Mouse (Mus musculus) hindbrain, embryonic 14.5 days (tissue): ENCODE results near the gene Alg11. TPM values are rescaled to one million over a fixed set of nuclear protein-coding genes. Genes with fewer than 3 reads are reported as not detected.

Source experiments
- polyA plus RNA-seq: library from polyadenylated mRNA; unstranded; fragments of >200 nt; fragmentation: Nextera tagmentation; extraction: Ambion mirVana; gene quantifications from 2 replicates; pipeline ENCODE4 v1.2.1, GENCODE M21; 2014

Gene Alg11
- polyA plus RNA-seq, 1 experiment from 2014 or later: 41.6 TPM

Other genes starting within 250 kb of the Alg11 start
- gene Defb50, start 237.2 kb upstream of the Alg11 start, polyA plus RNA-seq: not detected in 2 replicates
- gene Defb2, start 220.8 kb upstream of the Alg11 start, polyA plus RNA-seq: 0.86 TPM in 1 of 2 replicates, not detected in the other
- gene Defb10, start 201.8 kb upstream of the Alg11 start, polyA plus RNA-seq: 1.6 and 1.8 TPM in 2 replicates
- 2.1 and 3.7 TPM in 2 replicates for gene Defb9, start 175.3 kb upstream of the Alg11 start, polyA plus RNA-seq
- 31.1 and 57.9 TPM in 2 replicates for gene Defb11, start 154.3 kb upstream of the Alg11 start, polyA plus RNA-seq
- not detected in 2 replicates for gene Defb15, start 128.0 kb upstream of the Alg11 start, polyA plus RNA-seq
- gene Defb35, start 122.4 kb upstream of the Alg11 start, polyA plus RNA-seq: not detected in 2 replicates
- not detected in 2 replicates for gene Defb13, start 114.0 kb upstream of the Alg11 start, polyA plus RNA-seq
- gene Fam90a1a, start 102.0 kb upstream of the Alg11 start, polyA plus RNA-seq: not detected in 2 replicates
- not detected in 2 replicates for gene Ccdc70, start 90.9 kb upstream of the Alg11 start, polyA plus RNA-seq
- 1.9 and 2.0 TPM in 2 replicates for gene Atp7b, start 416 bp upstream of the Alg11 start, polyA plus RNA-seq
- gene Nek5, start 64.3 kb downstream of the Alg11 start, polyA plus RNA-seq: 1.3 and 1.7 TPM in 2 replicates
- gene Nek3, start 105.7 kb downstream of the Alg11 start, polyA plus RNA-seq: 9.0 and 9.5 TPM in 2 replicates
- gene Ckap2, start 125.1 kb downstream of the Alg11 start, polyA plus RNA-seq: 14.2 and 14.9 TPM in 2 replicates
- gene Vps36, start 132.1 kb downstream of the Alg11 start, polyA plus RNA-seq: 40.7 and 41.8 TPM in 2 replicates
- gene Thsd1, start 166.6 kb downstream of the Alg11 start, polyA plus RNA-seq: 8.2 and 8.3 TPM in 2 replicates
- not detected in 2 replicates for gene Tpte, start 222.7 kb downstream of the Alg11 start, polyA plus RNA-seq